In the genomic region with DNA sequence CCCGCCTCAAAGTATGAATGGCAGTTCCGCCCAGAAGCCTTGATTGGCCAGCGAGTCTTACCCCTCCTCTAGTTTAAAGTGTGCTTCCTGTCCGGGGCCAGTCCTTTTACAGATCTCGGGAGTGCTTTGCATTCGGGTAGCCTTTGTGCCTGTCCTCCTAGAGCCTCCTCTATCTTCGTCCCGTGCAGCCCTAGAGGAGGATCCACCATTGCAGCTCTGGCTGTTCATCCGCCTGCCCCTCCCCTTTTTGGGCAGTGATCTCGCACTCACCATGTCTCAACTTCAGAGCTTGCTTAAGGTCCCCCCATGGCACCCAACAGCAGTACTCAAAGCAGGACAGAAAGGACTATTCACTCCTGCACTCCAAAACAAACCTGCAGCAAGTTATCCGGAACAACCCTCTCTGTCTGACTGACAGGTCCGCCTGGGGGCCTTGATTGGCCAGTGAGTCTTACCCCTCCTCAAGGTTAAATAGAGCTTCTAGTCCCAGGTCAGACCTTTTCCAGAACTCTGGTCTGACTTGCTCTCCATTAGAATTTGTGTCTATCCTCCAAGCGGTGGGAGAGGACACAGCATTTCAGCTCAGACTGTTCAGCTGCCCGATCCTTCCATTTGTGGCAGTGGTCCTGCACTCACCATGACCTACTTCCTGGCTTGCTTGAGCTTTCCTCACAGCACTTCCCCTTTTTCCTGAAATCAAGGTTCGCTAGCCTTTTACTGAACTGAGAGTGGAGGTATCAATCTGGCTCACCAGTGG, we compare ENCODE assay signal across 7 mouse cellular contexts. TPM values are rescaled to one million over a fixed set of nuclear protein-coding genes. Genes with fewer than 3 reads are reported as not detected.
A peak's percentile ranks its signal among the peaks of the same experiment; 100 is the strongest.
DNase-seq lines count a peak whose midpoint lies in the region; ATAC-seq and TF ChIP-seq lines count a peak whose summit lies in the region.

No protein-coding gene starts in this region.

- H3K9ac ChIP-seq in embryonic facial prominence, embryonic 11.5 days (replicated peaks; ENCODE audit: low read length) = peak overlapping the region; percentile 63
- H3K9ac ChIP-seq in intestine, postnatal 0 days (ENCODE audit: low read depth, low read length) = peak overlapping the region; percentile 1; the same call in 1 of the 2 replicates
- H3K9ac ChIP-seq in midbrain, embryonic 11.5 days (ENCODE audit: low read length) = peak overlapping the region; percentile 63

- H3K9me3 ChIP-seq in embryonic facial prominence, embryonic 11.5 days (replicated peaks; ENCODE audit: control insufficient read depth, low read length) = no peaks in the 10 kb centered on the region
- no peaks in the 10 kb centered on the region for H3K9me3 ChIP-seq in intestine, postnatal 0 days (ENCODE audit: control insufficient read depth)
- H3K9me3 ChIP-seq in midbrain, embryonic 11.5 days (ENCODE audit: control insufficient read depth, low read length) = no peaks in the 10 kb centered on the region

- intact Hi-C loops in left cerebral cortex, postnatal 4 days (cut with DNase I) = no loop called here

- H3K4me1 ChIP-seq in embryonic facial prominence, embryonic 11.5 days (ENCODE audit: control insufficient read depth, insufficient read depth, low read length) = no peaks in the 10 kb centered on the region
- H3K4me1 ChIP-seq in intestine, postnatal 0 days (replicated peaks; ENCODE audit: control insufficient read depth, insufficient read depth, low read length) = no peaks in the 10 kb centered on the region
- H3K4me1 ChIP-seq in midbrain, embryonic 11.5 days (ENCODE audit: control insufficient read depth, insufficient read depth, low read length) = no peaks in the 10 kb centered on the region
- 0 out of 2 replicates have a peak, but pooled peaks cover 2% of the 10 kb centered on the region for H3K4me1 ChIP-seq in small intestine, adult 2 months (ENCODE audit: control insufficient read depth, insufficient read depth, insufficient read length, low read length)

- H3K4me2 ChIP-seq in embryonic facial prominence, embryonic 11.5 days (ENCODE audit: low read depth, low read length) = peak overlapping the region; percentile 41
- peak overlapping the region; percentile 64 for H3K4me2 ChIP-seq in intestine, postnatal 0 days (replicated peaks; ENCODE audit: low read depth)
- H3K4me2 ChIP-seq in midbrain, embryonic 11.5 days = peak overlapping the region; percentile 61

- 3% methylated on average over 15 of the region's 15 CpGs for WGBS in embryonic facial prominence, embryonic 11.5 days
- 2% methylated on average over 15 of the region's 15 CpGs for WGBS in intestine, postnatal 0 days
- 5% methylated on average over 15 of the region's 15 CpGs for WGBS in midbrain, embryonic 11.5 days
- 2% methylated on average over 15 of the region's 15 CpGs for WGBS in small intestine, adult 2 months

- H3K36me3 ChIP-seq in embryonic facial prominence, embryonic 11.5 days (replicated peaks; ENCODE audit: control insufficient read depth, insufficient read depth, low read depth, low read length) = no peaks in the 10 kb centered on the region
- no peaks in the 10 kb centered on the region for H3K36me3 ChIP-seq in intestine, postnatal 0 days (ENCODE audit: control insufficient read depth, insufficient read depth)
- no peaks in the 10 kb centered on the region for H3K36me3 ChIP-seq in midbrain, embryonic 11.5 days (ENCODE audit: control insufficient read depth, insufficient read depth, low read length)
- no peaks in the 10 kb centered on the region for H3K36me3 ChIP-seq in small intestine, adult 2 months (ENCODE audit: control insufficient read depth, insufficient read depth, low read length)

- no peaks in the 10 kb centered on the region for H3K27me3 ChIP-seq in embryonic facial prominence, embryonic 11.5 days (ENCODE audit: control insufficient read depth, insufficient read depth, low read length)
- H3K27me3 ChIP-seq in intestine, postnatal 0 days (replicated peaks; ENCODE audit: control insufficient read depth, insufficient read depth, low read length) = no peaks in the 10 kb centered on the region
- no peaks in the 10 kb centered on the region for H3K27me3 ChIP-seq in midbrain, embryonic 11.5 days (ENCODE audit: control insufficient read depth, insufficient read depth, low read length)
- H3K27me3 ChIP-seq in small intestine, adult 2 months (ENCODE audit: control insufficient read depth, insufficient read depth, low read length) = no peaks in the 10 kb centered on the region

- peak overlapping the region; percentile 38; the same call in 1 of the 2 replicates for H3K27ac ChIP-seq in embryonic facial prominence, embryonic 11.5 days (replicated peaks; ENCODE audit: low read depth, low read length)
- H3K27ac ChIP-seq in intestine, postnatal 0 days (ENCODE audit: low read depth, low read length) = peak overlapping the region; percentile 10; the same call in 1 of the 2 replicates
- H3K27ac ChIP-seq in midbrain, embryonic 11.5 days (ENCODE audit: low read depth, low read length) = peak overlapping the region; percentile 48; the same call in 1 of the 2 replicates
- H3K27ac ChIP-seq in small intestine, adult 2 months (ENCODE audit: insufficient read depth, low read depth, low read length) = peak overlapping the region; percentile 76

- TF ChIP-seq CTCF in intestine, postnatal 0 days (IDR thresholded peaks at IDR 0.05; ENCODE audit: low read depth) = no peak; the same call in none of the 2 replicates
- no peak for TF ChIP-seq CTCF in small intestine, adult 2 months (IDR thresholded peaks at IDR 0.05; ENCODE audit: extremely low read depth, insufficient read length, insufficient replicate concordance, low read depth, low read length)

- DNase-seq in adrenal gland, postnatal 14 days = peak; percentile 90
- DNase-seq in embryonic facial prominence, embryonic 11.5 days (ENCODE audit: low spot score) = peak; percentile 77
- DNase-seq in left cerebral cortex, postnatal 4 days = peak; percentile 63
- DNase-seq in midbrain, embryonic 11.5 days (ENCODE audit: low spot score, missing footprints) = peak; percentile 95

- H3K4me3 ChIP-seq in embryonic facial prominence, embryonic 11.5 days (ENCODE audit: low read depth, low read length) = peak overlapping the region; percentile 39
- H3K4me3 ChIP-seq in intestine, postnatal 0 days (ENCODE audit: low read depth, low read length) = peak overlapping the region; percentile 30
- peak overlapping the region; percentile 39 for H3K4me3 ChIP-seq in midbrain, embryonic 11.5 days (ENCODE audit: low read depth, low read length)
- peak overlapping the region; percentile 69 for H3K4me3 ChIP-seq in small intestine, adult 2 months (ENCODE audit: low read depth, low read length)

- peak; percentile 98 for ATAC-seq in embryonic facial prominence, embryonic 11.5 days (replicated peaks; ENCODE audit: insufficient number of reproducible peaks, low FRiP score, low TSS enrichment, low read depth)
- peak; percentile 90 for ATAC-seq in granulocyte monocyte progenitor cell, adult 5-6 weeks (replicated peaks; ENCODE audit: poor library complexity, severe bottlenecking)
- peak; percentile 83 for ATAC-seq in intestine, postnatal 0 days
- peak; percentile 98 for ATAC-seq in midbrain, embryonic 11.5 days (ENCODE audit: low FRiP score)

- TF ChIP-seq POLR2A in small intestine, adult 2 months (IDR thresholded peaks at IDR 0.05; ENCODE audit: low read depth, low read length) = no peak; the same call in 1 of the 2 replicates

RNA-seq across cellular contexts. Expression of a gene that starts 28.9 kb away (rescaled TPM):
- total RNA-seq in adrenal gland, postnatal 14 days (2021) = 8.6 and 11.6 TPM in 2 replicates
- 23.3 and 25.6 TPM in 2 replicates for polyA plus RNA-seq in embryonic facial prominence, embryonic 11.5 days (2014; fragmentation: Nextera tagmentation; extraction: Ambion mirVana)
- 10.4 and 13.9 TPM in 2 replicates for total RNA-seq in granulocyte monocyte progenitor cell, adult 5-6 weeks (2014; fragmentation: Nextera tagmentation)
- total RNA-seq in granulocyte monocyte progenitor cell, adult 5-6 weeks (2017) = 13.1 and 13.7 TPM in 2 replicates
- 8.1 and 9.3 TPM in 2 replicates for polyA plus RNA-seq in intestine, postnatal 0 days (2015; fragmentation: Nextera tagmentation; extraction: Ambion mirVana)
- 1 to 10 TPM; 5.6 to 8.1 TPM for total RNA-seq in left cerebral cortex, postnatal 4 days (2021)
- polyA plus RNA-seq in midbrain, embryonic 11.5 days (2014; fragmentation: Nextera tagmentation; extraction: Ambion mirVana) = 22.8 and 23.7 TPM in 2 replicates
- 0.10 and 0.18 TPM in 2 replicates for polyA plus RNA-seq in small intestine, adult 2 months (2012; rRNA removed)

Comparison
In these comparisons a context has a peak if more than half of its experiments do, and no peak if none do; other contexts are left out.
1. Peak in every context shown above with its lines: DNase-seq, ATAC-seq, H3K4me3 ChIP-seq and H3K27ac ChIP-seq.
2. H3K27ac ChIP-seq: peak in every context shown above with its lines; median percentile 76 in small intestine, adult 2 months; 48 in midbrain, embryonic 11.5 days; 38 in embryonic facial prominence, embryonic 11.5 days; 10 in intestine, postnatal 0 days.
3. H3K9ac ChIP-seq: peak in every context shown above with its lines; median percentile 63 in embryonic facial prominence, embryonic 11.5 days; 63 in midbrain, embryonic 11.5 days; 1 in intestine, postnatal 0 days.